Mouse (Mus musculus) gastrocnemius, adult 2 months (tissue): ENCODE measurements at regions not wholly inside any gene's neighbourhood (a gene's known extent, or its start where the extent isn't known, plus 50 kb on each side); places are given as distances from the start of the nearest gene placed in this dataset.

Source experiments
- DNase-seq: peaks from one replicate; pipeline ENCODE4 v3.0.0; 2022
- H3K27ac ChIP-seq: fragments of 200-600 bp; 2 replicates; pipeline ENCODE4 v1.8.1; 2022; ENCODE audit warnings: mild to moderate bottlenecking
- H3K4me3 ChIP-seq: fragments of 200-600 bp; 2 replicates; pipeline ENCODE4 v1.8.1; 2022; ENCODE audit warnings: mild to moderate bottlenecking, moderate library complexity
- CTCF ChIP-seq: fragments of 200-600 bp; IDR thresholded peaks from 2 replicates; pipeline ENCODE4 v1.8.1; 2022; ENCODE audit warnings: antibody characterized with exemption, mild to moderate bottlenecking, moderate library complexity
- intact Hi-C: fragments of 180-260 bp; cut with DNase I; formaldehyde crosslinking; loops from one replicate; pipeline ENCODE4 v1.15.1; 2025

GRCm38 (mm10) chr9:86211267-86211666 is 253.5 kb downstream of the Ube2cbp start:
- DNase-seq, result no peak
- Histone ChIP-seq H3K27ac (no peak overlapping the region), H3K4me3 (no peak overlapping the region)
- no peak for TF ChIP-seq CTCF
- intact Hi-C loops, result no loop called here

DNA sequence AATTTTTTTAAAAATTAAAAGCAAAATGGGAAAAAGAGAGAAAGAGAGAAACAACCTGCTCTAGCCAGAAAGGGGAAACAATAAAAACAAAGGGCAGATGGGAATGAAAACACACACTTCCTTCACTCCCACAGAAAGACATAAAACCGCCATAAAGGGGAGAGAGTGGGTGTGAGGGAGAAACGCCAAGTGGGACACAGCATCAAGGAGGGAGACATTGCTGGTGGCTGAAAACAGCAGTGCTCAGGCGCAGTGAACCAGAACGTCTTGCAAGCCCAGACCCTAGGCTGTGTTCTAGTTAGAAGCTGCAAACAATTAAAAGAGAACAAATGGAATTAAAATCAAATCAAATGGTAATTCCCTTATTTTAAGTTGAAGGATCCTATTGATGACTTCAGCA is 245.1 kb downstream of the Ube2cbp start:
- no peak for DNase-seq
- no peak for TF ChIP-seq CTCF
- Histone ChIP-seq H3K27ac (no peak overlapping the region), H3K4me3 (no peak overlapping the region)
- intact Hi-C loops, result no loop called here

GRCm38 (mm10) chr9:86224530-86224929 is 240.2 kb downstream of the Ube2cbp start:
- intact Hi-C loops, result no loop called here
- Histone ChIP-seq H3K4me3 (no peak overlapping the region), H3K27ac (no peak overlapping the region)
- no peak for DNase-seq
- no peak for TF ChIP-seq CTCF

DNA sequence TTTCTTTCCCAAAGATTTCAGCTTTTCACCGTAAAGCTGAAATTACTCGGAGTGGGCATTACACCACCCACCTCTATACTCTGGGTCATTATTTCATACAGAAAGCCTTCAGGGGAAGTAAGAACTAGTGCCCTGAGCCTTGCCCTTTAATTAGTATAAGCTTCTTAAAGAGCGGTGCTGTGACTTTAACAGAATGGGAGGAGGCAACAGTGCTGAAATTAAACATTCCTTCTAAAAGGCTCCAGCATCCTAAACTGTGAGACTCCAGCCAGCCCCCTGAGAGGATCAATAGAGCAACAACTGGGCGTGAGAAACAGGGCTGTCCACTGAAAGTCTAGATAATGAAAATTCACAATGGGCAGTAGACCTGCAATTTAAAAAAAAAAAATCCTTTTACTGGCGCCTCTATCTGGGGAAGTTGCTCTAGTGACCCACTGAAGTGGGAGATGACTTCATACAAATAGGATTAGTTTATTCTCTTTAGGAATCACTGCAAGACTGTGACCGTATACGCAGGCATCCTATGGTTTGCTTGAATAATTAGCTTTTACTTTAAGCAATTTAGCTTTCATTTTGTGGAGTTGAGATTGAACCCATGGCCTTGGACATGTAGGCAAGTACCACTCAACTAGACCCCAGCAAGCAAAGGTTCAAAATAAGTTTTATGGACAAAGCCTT is 233.9 kb downstream of the Ube2cbp start:
- no peak overlapping the region for H3K4me3 ChIP-seq
- TF ChIP-seq CTCF, result no peak
- no peak for DNase-seq
- H3K27ac ChIP-seq, result no peak overlapping the region
- intact Hi-C loops, result no loop called here

DNA sequence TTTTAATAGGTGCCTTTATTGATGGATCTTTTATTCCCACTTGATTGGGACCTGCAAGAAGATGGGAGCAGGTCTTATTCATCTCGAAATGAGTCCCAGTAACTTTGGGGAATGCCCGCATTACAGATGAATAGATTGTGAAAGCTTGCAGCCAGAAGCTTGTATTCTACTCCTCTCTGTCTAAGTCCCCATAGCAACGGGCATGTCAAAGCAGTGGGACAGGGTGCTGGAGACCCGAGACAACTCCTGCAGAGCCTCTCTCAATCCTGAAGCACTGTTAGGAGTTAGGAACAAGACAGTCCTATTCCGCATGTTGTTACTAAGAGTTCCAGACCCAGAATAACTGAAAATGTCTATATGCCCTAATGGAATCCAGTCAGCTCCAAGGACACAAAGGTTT is 233.1 kb downstream of the Ube2cbp start:
- H3K4me3 ChIP-seq, result no peak overlapping the region
- no peak for DNase-seq
- no peak overlapping the region for H3K27ac ChIP-seq
- TF ChIP-seq CTCF, result no peak
- intact Hi-C loops, result no loop called here

- intact Hi-C loops, result no loop called here
- no peak for TF ChIP-seq CTCF
These were observed 232.6 kb downstream of the Ube2cbp start for GRCm38 (mm10) chr9:86232174-86232573.

GRCm38 (mm10) chr9:86233775-86234174 is 231.0 kb downstream of the Ube2cbp start:
- no peak for TF ChIP-seq CTCF
- no peak for DNase-seq
- no peak overlapping the region for H3K27ac ChIP-seq
- intact Hi-C loops, result no loop called here
- no peak overlapping the region for H3K4me3 ChIP-seq

More at GRCm38 (mm10) chr9:86232174-86232573, 232.6 kb downstream of the Ube2cbp start:
- no peak for DNase-seq
- no peak overlapping the region for H3K4me3 ChIP-seq
- H3K27ac ChIP-seq, result no peak overlapping the region

- Histone ChIP-seq H3K4me3 (no peak overlapping the region), H3K27ac (no peak overlapping the region)
- intact Hi-C loops, result no loop called here
- DNase-seq, result no peak
- no peak for TF ChIP-seq CTCF
These were observed 226.1 kb downstream of the Ube2cbp start for GRCm38 (mm10) chr9:86238691-86239090.

GRCm38 (mm10) chr9:86240287-86240686 is 224.5 kb downstream of the Ube2cbp start:
- DNase-seq, result no peak
- TF ChIP-seq CTCF, result no peak
- Histone ChIP-seq H3K27ac (no peak overlapping the region), H3K4me3 (no peak overlapping the region)
- intact Hi-C loops, result no loop called here

- intact Hi-C loops, result no loop called here
- no peak for TF ChIP-seq CTCF
- DNase-seq, result no peak
These were observed 223.9 kb downstream of the Ube2cbp start for GRCm38 (mm10) chr9:86240896-86241295.

DNA sequence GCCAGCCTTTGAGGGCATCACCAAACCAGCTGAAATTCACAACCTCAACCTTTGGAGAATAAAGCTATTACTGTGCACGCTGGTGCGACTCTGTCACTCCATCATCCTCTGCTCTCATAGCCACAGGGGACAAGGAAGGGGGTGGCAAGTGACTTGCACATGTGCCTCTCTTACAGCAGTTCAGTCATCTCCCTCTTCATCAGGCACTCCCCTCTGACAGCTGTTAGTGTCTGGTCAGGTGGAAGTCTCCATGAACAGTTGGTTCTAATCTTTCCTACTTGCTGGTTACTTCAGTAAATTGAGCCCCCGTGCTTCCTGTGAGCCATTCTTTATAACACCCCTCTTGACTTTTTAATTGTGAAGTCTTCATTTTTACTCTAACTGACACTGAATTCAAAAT is 214.6 kb downstream of the Ube2cbp start:
- intact Hi-C loops, result no loop called here
- H3K27ac ChIP-seq, result no peak overlapping the region
- no peak overlapping the region for H3K4me3 ChIP-seq
- DNase-seq, result no peak
- TF ChIP-seq CTCF, result no peak

More at GRCm38 (mm10) chr9:86240896-86241295, 223.9 kb downstream of the Ube2cbp start:
- Histone ChIP-seq H3K27ac (no peak overlapping the region), H3K4me3 (no peak overlapping the region)

DNA sequence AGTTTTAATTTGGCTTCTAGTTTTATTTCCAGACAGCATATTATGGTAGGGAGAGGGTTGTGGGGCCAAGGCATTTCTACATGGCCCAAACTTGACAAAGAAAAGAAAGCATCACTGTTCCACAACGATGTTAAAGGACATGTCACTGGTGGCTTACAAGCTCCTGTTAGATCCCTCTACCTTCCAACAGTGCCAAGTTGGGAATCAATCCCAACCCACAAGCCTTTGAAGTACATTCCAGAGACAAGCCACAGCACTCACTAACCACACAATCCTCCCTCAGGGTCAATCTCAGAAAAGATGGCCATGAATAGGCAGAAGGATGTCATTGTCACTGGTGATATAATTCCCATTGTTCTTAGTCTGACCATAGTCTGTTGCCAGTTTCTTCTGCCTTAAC is 213.4 kb downstream of the Ube2cbp start:
- no peak for DNase-seq
- H3K4me3 ChIP-seq, result no peak overlapping the region
- no peak overlapping the region for H3K27ac ChIP-seq
- intact Hi-C loops, result no loop called here
- no peak for TF ChIP-seq CTCF
